Mouse (Mus musculus) ES-E14 (cell line): ENCODE data around the gene D10Wsu102e.

Experiments used
- CHD2 ChIP-seq: IDR thresholded peaks from 2 replicates; pipeline ENCODE4 v1.6.1; 2014; ENCODE audit warnings: mild to moderate bottlenecking, low read depth, low read length, inconsistent platforms
- HCFC1 ChIP-seq: IDR thresholded peaks from 2 replicates; pipeline ENCODE4 v1.6.1; 2012; ENCODE audit warnings: low read length, inconsistent platforms, borderline replicate concordance; ENCODE audit not compliant: insufficient read depth
- MAFK ChIP-seq: IDR thresholded peaks from 2 replicates; pipeline ENCODE4 v1.6.1; 2014; ENCODE audit warnings: mild to moderate bottlenecking, low read depth, low read length, inconsistent platforms; ENCODE audit not compliant: insufficient read depth
- ZC3H11A ChIP-seq: IDR thresholded peaks from 2 replicates; pipeline ENCODE4 v1.6.1; 2012; ENCODE audit warnings: low read depth, mild to moderate bottlenecking, inconsistent platforms, low read length, borderline replicate concordance

DNA sequence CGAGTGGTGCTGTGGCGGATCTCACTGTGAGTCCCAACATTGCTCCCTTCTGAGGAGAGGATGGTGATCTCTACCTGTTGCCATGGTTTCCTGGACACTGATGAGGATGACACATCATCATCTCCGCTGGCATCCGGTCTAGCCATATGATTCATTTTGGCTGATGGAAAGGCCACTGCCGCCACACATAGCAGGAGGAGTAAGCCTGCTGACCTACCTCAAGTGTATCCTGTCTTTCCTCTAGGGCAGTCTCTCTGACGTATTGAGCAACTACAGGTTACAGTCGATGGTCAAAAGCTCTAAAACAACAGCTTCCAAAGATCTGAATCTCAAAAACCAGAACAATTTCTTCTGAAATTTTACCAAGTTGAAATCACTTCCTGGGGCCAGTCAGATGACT is 39.2 kb upstream of the D10Wsu102e start:
- TF ChIP-seq CHD2: no peak
- TF ChIP-seq HCFC1: no peak
- TF ChIP-seq ZC3H11A: no peak
- TF ChIP-seq MAFK: no peak
